Mouse (Mus musculus): Measurements from ENCODE around the gene Ap3s2. TPM values are rescaled to one million over a fixed set of nuclear protein-coding genes. Genes with fewer than 3 reads are reported as not detected.
A peak's percentile ranks its signal among the peaks of the same experiment; 100 is the strongest.

Ap3s2 gene
- total and polyA plus RNA-seq, 2 experiments from 2014 or later = 36.7 to 38.0 TPM

GRCm38 (mm10) chr7:79860811-79861210 is 59.6 kb downstream of the Ap3s2 start, which contains the start of gene Anpep:
TSS of gene Anpep (minus strand) at chr7:79861059.
- H3K27me3 ChIP-seq (ENCODE audit: insufficient read depth, low read length) = no peaks in the 10 kb centered on the region
- TF ChIP-seq CTCF (IDR thresholded peaks at IDR 0.05; ENCODE audit: low read depth) = no peak
- H3K4me3 ChIP-seq (ENCODE audit: low read depth, low read length) = no peak within 1 kb of the TSS
- H3K27ac ChIP-seq (ENCODE audit: low read depth, low read length) = no peak within 1 kb of the TSS
- H3K4me2 ChIP-seq (ENCODE audit: low read depth) = no peak within 1 kb of the TSS
- 91% methylated on average over 9 of the region's 9 CpGs for WGBS
- no peaks in the 10 kb centered on the region for H3K36me3 ChIP-seq (ENCODE audit: insufficient read depth)
- no peaks in the 10 kb centered on the region for H3K9me3 ChIP-seq (ENCODE audit: low read length)
- H3K4me1 ChIP-seq (ENCODE audit: insufficient read depth) = no peaks in the 10 kb centered on the region
- H3K9ac ChIP-seq = no peak within 1 kb of the TSS
- DNase-seq (no peak), ATAC-seq (no peak)

- no peaks in the 10 kb centered on the region for H3K36me3 ChIP-seq (ENCODE audit: insufficient read depth)
- no peaks in the 10 kb centered on the region for H3K4me1 ChIP-seq (ENCODE audit: insufficient read depth)
- WGBS = 78% methylated on average over 9 of the region's 9 CpGs
- no peak for ATAC-seq
- no peaks in the 10 kb centered on the region for H3K9me3 ChIP-seq (ENCODE audit: low read length)
- DNase-seq = no peak
- no peak overlapping the region for H3K27ac ChIP-seq (ENCODE audit: low read depth, low read length)
- no peaks in the 10 kb centered on the region for H3K27me3 ChIP-seq (ENCODE audit: insufficient read depth, low read length)
- no peak overlapping the region for H3K4me2 ChIP-seq (ENCODE audit: low read depth)
- no peak overlapping the region for H3K4me3 ChIP-seq (ENCODE audit: low read depth, low read length)
- no peak for TF ChIP-seq CTCF (IDR thresholded peaks at IDR 0.05; ENCODE audit: low read depth)
- H3K9ac ChIP-seq = no peak overlapping the region
Observed at GRCm38 (mm10) chr7:79858956-79859630, 61.4 kb downstream of the Ap3s2 start.

GRCm38 (mm10) chr7:79858202-79858934 is 62.1 kb downstream of the Ap3s2 start:
- no peak for TF ChIP-seq CTCF (IDR thresholded peaks at IDR 0.05; ENCODE audit: low read depth)
- H3K36me3 ChIP-seq (ENCODE audit: insufficient read depth) = no peaks in the 10 kb centered on the region
- H3K9me3 ChIP-seq (ENCODE audit: low read length) = no peaks in the 10 kb centered on the region
- no peak overlapping the region for H3K9ac ChIP-seq
- no peak overlapping the region for H3K4me3 ChIP-seq (ENCODE audit: low read depth, low read length)
- WGBS = 69% methylated on average over 11 of the region's 11 CpGs
- no peak for DNase-seq
- H3K4me1 ChIP-seq (ENCODE audit: insufficient read depth) = no peaks in the 10 kb centered on the region
- no peak for ATAC-seq
- no peak overlapping the region for H3K4me2 ChIP-seq (ENCODE audit: low read depth)
- no peak overlapping the region for H3K27ac ChIP-seq (ENCODE audit: low read depth, low read length)
- H3K27me3 ChIP-seq (ENCODE audit: insufficient read depth, low read length) = no peaks in the 10 kb centered on the region

GRCm38 (mm10) chr7:79856305-79856704 is 64.1 kb downstream of the Ap3s2 start:
- no peaks in the 10 kb centered on the region for H3K4me1 ChIP-seq (ENCODE audit: insufficient read depth)
- H3K4me3 ChIP-seq (ENCODE audit: low read depth, low read length) = no peak overlapping the region
- H3K4me2 ChIP-seq (ENCODE audit: low read depth) = no peak overlapping the region
- no peak overlapping the region for H3K9ac ChIP-seq
- WGBS = 87% methylated on average over 4 of the region's 4 CpGs
- H3K36me3 ChIP-seq (ENCODE audit: insufficient read depth) = no peaks in the 10 kb centered on the region
- no peak for TF ChIP-seq CTCF (IDR thresholded peaks at IDR 0.05; ENCODE audit: low read depth)
- ATAC-seq (no peak), DNase-seq (no peak)
- H3K9me3 ChIP-seq (ENCODE audit: low read length) = no peaks in the 10 kb centered on the region
- H3K27me3 ChIP-seq (ENCODE audit: insufficient read depth, low read length) = no peaks in the 10 kb centered on the region
- H3K27ac ChIP-seq (ENCODE audit: low read depth, low read length) = no peak overlapping the region

- no peak for TF ChIP-seq CTCF (IDR thresholded peaks at IDR 0.05; ENCODE audit: low read depth)
- Histone ChIP-seq H3K36me3 (ENCODE audit: insufficient read depth) (no peaks in the 10 kb centered on the region), H3K27ac (ENCODE audit: low read depth, low read length) (no peak overlapping the region), H3K9me3 (ENCODE audit: low read length) (no peaks in the 10 kb centered on the region), H3K9ac (no peak overlapping the region), H3K4me2 (ENCODE audit: low read depth) (peak overlapping the region; percentile 47), H3K4me1 (ENCODE audit: insufficient read depth) (no peaks in the 10 kb centered on the region), H3K4me3 (ENCODE audit: low read depth, low read length) (peak overlapping the region; percentile 20), H3K27me3 (ENCODE audit: insufficient read depth, low read length) (0 out of 2 replicates have a peak, but pooled peaks cover 3% of the 10 kb centered on the region)
- DNase-seq (no peak), ATAC-seq (no peak)
- 13% methylated on average over 51 of the region's 53 CpGs for WGBS
Observed at GRCm38 (mm10) chr7:79847456-79848451, 72.7 kb downstream of the Ap3s2 start.

- no peak overlapping the region for H3K4me2 ChIP-seq (ENCODE audit: low read depth)
- no peak overlapping the region for H3K9ac ChIP-seq
- no peak for TF ChIP-seq CTCF (IDR thresholded peaks at IDR 0.05; ENCODE audit: low read depth)
- H3K4me1 ChIP-seq (ENCODE audit: insufficient read depth) = no peaks in the 10 kb centered on the region
- WGBS = 63% methylated on average over 2 of the region's 2 CpGs
- no peak overlapping the region for H3K27ac ChIP-seq (ENCODE audit: low read depth, low read length)
- ATAC-seq (no peak), DNase-seq (no peak)
- no peaks in the 10 kb centered on the region for H3K9me3 ChIP-seq (ENCODE audit: low read length)
- 0 out of 2 replicates have a peak, but pooled peaks cover 3% of the 10 kb centered on the region for H3K27me3 ChIP-seq (ENCODE audit: insufficient read depth, low read length)
- no peak overlapping the region for H3K4me3 ChIP-seq (ENCODE audit: low read depth, low read length)
- H3K36me3 ChIP-seq (ENCODE audit: insufficient read depth) = no peaks in the 10 kb centered on the region
Observed at GRCm38 (mm10) chr7:79846342-79846741, 74.1 kb downstream of the Ap3s2 start.

All from forebrain, postnatal 0 days (tissue).